Mouse (Mus musculus): ENCODE measurements around the gene Cubn. TPM values are rescaled to one million over a fixed set of nuclear protein-coding genes. Genes with fewer than 3 reads are reported as not detected.

Cubn gene
- polyA plus RNA-seq, 1 experiment from 2014 or later, result 0.29 TPM

DNA sequence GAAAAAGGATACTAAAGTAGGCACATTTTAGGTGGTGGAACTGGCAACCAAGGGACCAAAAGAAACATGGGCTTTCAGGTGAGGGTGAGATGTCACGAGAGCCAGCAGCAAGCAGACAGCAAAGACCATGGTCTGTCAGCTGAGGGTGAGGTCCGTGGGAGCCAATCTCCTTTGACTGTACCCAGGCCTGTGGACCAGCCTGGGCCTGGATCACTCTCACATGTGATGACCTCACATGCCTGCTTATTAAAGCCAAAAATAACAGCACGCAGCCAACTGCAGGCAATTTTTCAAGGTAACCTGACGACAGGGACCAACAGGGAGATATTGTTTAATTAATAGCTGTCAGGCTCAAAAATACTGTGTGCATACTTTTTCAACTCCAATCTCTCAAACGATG is 255.9 kb downstream of the Cubn start:
- H3K4me3 ChIP-seq (ENCODE audit: low read depth, low read length), result no peak overlapping the region
- H3K9me3 ChIP-seq (replicated peaks; ENCODE audit: control insufficient read depth, low read length), result no peaks in the 10 kb centered on the region
- no peak overlapping the region for H3K27ac ChIP-seq (ENCODE audit: low read depth, low read length)
- no peak for ATAC-seq (replicated peaks; ENCODE audit: insufficient number of reproducible peaks, low FRiP score, low TSS enrichment)
- no peaks in the 10 kb centered on the region for H3K27me3 ChIP-seq (ENCODE audit: control insufficient read depth, insufficient read depth, low read length)
- H3K4me1 ChIP-seq (ENCODE audit: control insufficient read depth, insufficient read depth, low read length), result peaks cover 17% of the 10 kb centered on the region
- H3K36me3 ChIP-seq (ENCODE audit: control insufficient read depth, insufficient read depth, low read length), result no peaks in the 10 kb centered on the region
- H3K9ac ChIP-seq (ENCODE audit: low read depth, low read length), result no peak overlapping the region
- 41% methylated on average over 5 of the region's 5 CpGs for WGBS (ENCODE audit: insufficient replicate concordance)
- H3K4me2 ChIP-seq, result no peak overlapping the region

DNA sequence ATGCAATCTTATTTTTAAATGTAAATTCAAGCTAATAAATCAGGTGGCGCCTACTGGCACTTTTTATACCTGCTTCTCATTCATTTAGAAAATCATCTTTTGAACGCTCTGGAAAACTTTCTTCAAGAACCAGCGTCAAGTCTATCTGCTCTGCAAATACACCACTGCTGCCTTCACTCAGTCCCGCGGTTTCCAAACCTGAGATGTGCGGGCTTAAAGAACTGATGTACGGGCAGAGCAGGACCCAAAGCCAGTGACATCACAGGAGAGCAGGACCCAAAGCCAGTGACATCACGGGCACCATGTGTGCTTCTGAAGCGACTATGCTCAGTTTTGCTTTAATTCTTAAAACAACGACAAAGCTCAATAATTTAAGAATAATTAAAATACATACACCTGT is 256.8 kb downstream of the Cubn start:
- no peak for ATAC-seq (replicated peaks; ENCODE audit: insufficient number of reproducible peaks, low FRiP score, low TSS enrichment)
- 88% methylated on average over 10 of the region's 10 CpGs for WGBS (ENCODE audit: insufficient replicate concordance)
- no peak overlapping the region for H3K4me3 ChIP-seq (ENCODE audit: low read depth, low read length)

DNA sequence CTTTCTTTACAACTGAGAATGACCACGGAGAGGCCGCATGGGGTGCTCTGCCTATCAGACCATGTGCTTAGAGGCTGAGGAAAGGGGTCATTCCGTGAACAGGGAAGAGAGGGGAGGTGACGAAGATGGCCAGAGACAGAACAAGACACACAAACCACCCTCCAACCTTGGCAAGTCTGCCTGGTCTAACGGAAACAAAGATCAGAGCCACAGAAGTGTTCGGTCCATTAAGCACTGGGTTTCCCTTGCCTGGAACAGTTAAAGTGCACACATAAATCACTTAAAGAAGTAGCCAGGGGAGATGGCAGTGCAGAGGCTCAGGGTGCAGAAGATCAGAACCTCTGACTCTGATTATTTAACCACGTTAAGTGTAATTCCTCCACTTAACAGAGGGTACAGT is 257.7 kb downstream of the Cubn start:
- no peaks in the 10 kb centered on the region for H3K9me3 ChIP-seq (replicated peaks; ENCODE audit: control insufficient read depth, low read length)
- no peaks in the 10 kb centered on the region for H3K27me3 ChIP-seq (ENCODE audit: control insufficient read depth, insufficient read depth, low read length)
- no peak overlapping the region for H3K27ac ChIP-seq (ENCODE audit: low read depth, low read length)
- no peak overlapping the region for H3K9ac ChIP-seq (ENCODE audit: low read depth, low read length)
- ATAC-seq (replicated peaks; ENCODE audit: insufficient number of reproducible peaks, low FRiP score, low TSS enrichment), result no peak
- 44% methylated on average over 7 of the region's 7 CpGs for WGBS (ENCODE audit: insufficient replicate concordance)
- no peak overlapping the region for H3K4me3 ChIP-seq (ENCODE audit: low read depth, low read length)
- H3K36me3 ChIP-seq (ENCODE audit: control insufficient read depth, insufficient read depth, low read length), result no peaks in the 10 kb centered on the region
- H3K4me2 ChIP-seq, result no peak overlapping the region
- peaks cover 17% of the 10 kb centered on the region for H3K4me1 ChIP-seq (ENCODE audit: control insufficient read depth, insufficient read depth, low read length)

More for the DNA sequence above, 256.8 kb downstream of the Cubn start:
- Histone ChIP-seq H3K4me2 (no peak overlapping the region), H3K9ac (ENCODE audit: low read depth, low read length) (no peak overlapping the region), H3K9me3 (replicated peaks; ENCODE audit: control insufficient read depth, low read length) (no peaks in the 10 kb centered on the region), H3K4me1 (ENCODE audit: control insufficient read depth, insufficient read depth, low read length) (peaks cover 17% of the 10 kb centered on the region), H3K27ac (ENCODE audit: low read depth, low read length) (no peak overlapping the region), H3K27me3 (ENCODE audit: control insufficient read depth, insufficient read depth, low read length) (no peaks in the 10 kb centered on the region), H3K36me3 (ENCODE audit: control insufficient read depth, insufficient read depth, low read length) (no peaks in the 10 kb centered on the region)

DNA sequence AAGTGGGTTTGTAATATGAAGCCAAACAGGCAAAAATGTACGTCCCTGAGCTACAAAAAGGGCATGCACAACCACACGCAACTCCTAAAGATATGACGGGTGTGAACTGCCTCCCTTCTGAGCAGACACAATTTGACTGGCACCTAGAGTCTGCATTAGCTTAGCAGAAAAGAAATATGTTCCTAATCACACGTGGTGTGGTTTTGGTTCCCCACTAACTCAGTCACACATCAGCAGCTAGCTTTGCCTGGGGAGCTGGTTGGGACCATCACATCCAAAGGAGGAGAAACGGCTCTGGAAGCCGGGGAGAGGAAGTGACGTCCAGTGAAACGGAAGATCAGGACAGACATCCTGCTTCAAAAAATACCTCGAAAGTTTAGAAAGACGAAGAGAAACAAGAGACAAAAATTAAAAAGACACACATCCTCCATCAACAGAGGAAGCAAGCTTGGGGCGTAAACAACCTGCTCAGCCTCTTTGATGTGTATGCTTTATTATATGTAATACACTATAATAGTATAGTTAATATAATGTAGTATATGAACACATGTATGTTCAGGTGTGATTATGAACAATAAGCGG is 258.3 kb downstream of the Cubn start:
- no peak overlapping the region for H3K9ac ChIP-seq (ENCODE audit: low read depth, low read length)
- H3K4me2 ChIP-seq, result no peak overlapping the region
- peaks cover 17% of the 10 kb centered on the region for H3K4me1 ChIP-seq (ENCODE audit: control insufficient read depth, insufficient read depth, low read length)
- no peaks in the 10 kb centered on the region for H3K27me3 ChIP-seq (ENCODE audit: control insufficient read depth, insufficient read depth, low read length)
- WGBS (ENCODE audit: insufficient replicate concordance), result 73% methylated on average over 12 of the region's 12 CpGs
- no peak overlapping the region for H3K27ac ChIP-seq (ENCODE audit: low read depth, low read length)
- no peaks in the 10 kb centered on the region for H3K36me3 ChIP-seq (ENCODE audit: control insufficient read depth, insufficient read depth, low read length)
- H3K9me3 ChIP-seq (replicated peaks; ENCODE audit: control insufficient read depth, low read length), result no peaks in the 10 kb centered on the region
- no peak overlapping the region for H3K4me3 ChIP-seq (ENCODE audit: low read depth, low read length)
- no peak for ATAC-seq (replicated peaks; ENCODE audit: insufficient number of reproducible peaks, low FRiP score, low TSS enrichment)

DNA sequence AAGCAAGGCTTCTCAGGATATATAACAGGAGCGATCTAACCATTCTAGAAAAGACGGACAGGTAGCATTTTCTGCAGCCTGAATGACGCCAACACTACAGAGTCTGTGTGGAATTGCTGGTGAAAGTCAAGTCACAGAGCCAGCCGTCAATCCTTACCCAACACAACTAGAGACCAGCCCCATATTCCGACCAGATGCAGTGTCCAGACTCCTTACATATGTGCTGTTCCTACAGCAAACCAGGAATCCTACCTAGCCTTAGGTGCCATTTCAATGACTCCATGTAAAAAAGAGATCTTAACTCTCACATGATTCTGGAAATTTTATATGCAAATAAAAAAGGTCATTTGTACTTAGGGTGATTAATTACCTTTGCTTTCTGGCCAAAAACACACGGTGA is 259.3 kb downstream of the Cubn start:
- ATAC-seq (replicated peaks; ENCODE audit: insufficient number of reproducible peaks, low FRiP score, low TSS enrichment), result no peak

DNA sequence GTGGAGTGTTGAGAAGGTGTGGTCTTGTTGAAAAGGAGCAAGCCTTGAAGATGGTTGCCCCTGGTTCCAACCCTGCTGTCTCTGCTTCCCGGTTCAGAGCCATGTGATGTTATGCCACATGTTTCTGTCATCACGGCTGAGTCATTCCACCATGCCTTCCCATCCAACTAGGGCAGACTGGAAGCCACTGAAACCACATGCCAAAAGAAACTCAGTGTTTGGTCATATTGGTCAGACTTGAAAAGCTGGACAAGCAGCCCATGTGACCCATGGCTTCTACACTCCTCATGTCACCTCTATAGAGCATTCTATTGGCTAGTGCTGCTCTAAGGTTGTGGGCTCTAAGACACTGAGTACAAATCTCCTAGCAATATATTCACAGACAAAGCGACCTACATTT is 261.9 kb downstream of the Cubn start:
- Histone ChIP-seq H3K9ac (ENCODE audit: low read depth, low read length) (no peak overlapping the region), H3K27me3 (ENCODE audit: control insufficient read depth, insufficient read depth, low read length) (no peaks in the 10 kb centered on the region), H3K4me2 (no peak overlapping the region), H3K4me1 (ENCODE audit: control insufficient read depth, insufficient read depth, low read length) (peaks cover 10% of the 10 kb centered on the region), H3K36me3 (ENCODE audit: control insufficient read depth, insufficient read depth, low read length) (no peaks in the 10 kb centered on the region), H3K9me3 (replicated peaks; ENCODE audit: control insufficient read depth, low read length) (no peaks in the 10 kb centered on the region), H3K27ac (ENCODE audit: low read depth, low read length) (no peak overlapping the region), H3K4me3 (ENCODE audit: low read depth, low read length) (no peak overlapping the region)
- no peak for ATAC-seq (replicated peaks; ENCODE audit: insufficient number of reproducible peaks, low FRiP score, low TSS enrichment)
- WGBS (ENCODE audit: insufficient replicate concordance), result 91% methylated on average over 3 of the region's 3 CpGs

More for the DNA sequence above, 259.3 kb downstream of the Cubn start:
- Histone ChIP-seq H3K36me3 (ENCODE audit: control insufficient read depth, insufficient read depth, low read length) (no peaks in the 10 kb centered on the region), H3K4me2 (no peak overlapping the region), H3K27ac (ENCODE audit: low read depth, low read length) (no peak overlapping the region), H3K27me3 (ENCODE audit: control insufficient read depth, insufficient read depth, low read length) (no peaks in the 10 kb centered on the region), H3K9me3 (replicated peaks; ENCODE audit: control insufficient read depth, low read length) (no peaks in the 10 kb centered on the region), H3K4me1 (ENCODE audit: control insufficient read depth, insufficient read depth, low read length) (peaks cover 17% of the 10 kb centered on the region), H3K4me3 (ENCODE audit: low read depth, low read length) (no peak overlapping the region), H3K9ac (ENCODE audit: low read depth, low read length) (no peak overlapping the region)
- WGBS (ENCODE audit: insufficient replicate concordance), result 88% methylated on average over 6 of the region's 6 CpGs

Other genes starting within 250 kb of the Cubn start
- 142 and 147 TPM in 2 replicates for gene Rsu1, start 220.4 kb downstream of the Cubn start, polyA plus RNA-seq (2014; fragmentation: Nextera tagmentation; extraction: Ambion mirVana)
- 8.2 and 9.0 TPM in 2 replicates for gene Trdmt1, start 52.9 kb upstream of the Cubn start, polyA plus RNA-seq (2014; fragmentation: Nextera tagmentation; extraction: Ambion mirVana)
- gene Vim, start 82.1 kb upstream of the Cubn start, polyA plus RNA-seq (2014; fragmentation: Nextera tagmentation; extraction: Ambion mirVana), result 867 and 947 TPM in 2 replicates

Measured in heart, embryonic 11.5 days (tissue).